Mouse (Mus musculus): ENCODE data around the gene Cep170. TPM values are rescaled to one million over a fixed set of nuclear protein-coding genes. Genes with fewer than 3 reads are reported as not detected.

The Cep170 gene
- polyA plus RNA-seq, 1 experiment, result 62.2 TPM

DNA sequence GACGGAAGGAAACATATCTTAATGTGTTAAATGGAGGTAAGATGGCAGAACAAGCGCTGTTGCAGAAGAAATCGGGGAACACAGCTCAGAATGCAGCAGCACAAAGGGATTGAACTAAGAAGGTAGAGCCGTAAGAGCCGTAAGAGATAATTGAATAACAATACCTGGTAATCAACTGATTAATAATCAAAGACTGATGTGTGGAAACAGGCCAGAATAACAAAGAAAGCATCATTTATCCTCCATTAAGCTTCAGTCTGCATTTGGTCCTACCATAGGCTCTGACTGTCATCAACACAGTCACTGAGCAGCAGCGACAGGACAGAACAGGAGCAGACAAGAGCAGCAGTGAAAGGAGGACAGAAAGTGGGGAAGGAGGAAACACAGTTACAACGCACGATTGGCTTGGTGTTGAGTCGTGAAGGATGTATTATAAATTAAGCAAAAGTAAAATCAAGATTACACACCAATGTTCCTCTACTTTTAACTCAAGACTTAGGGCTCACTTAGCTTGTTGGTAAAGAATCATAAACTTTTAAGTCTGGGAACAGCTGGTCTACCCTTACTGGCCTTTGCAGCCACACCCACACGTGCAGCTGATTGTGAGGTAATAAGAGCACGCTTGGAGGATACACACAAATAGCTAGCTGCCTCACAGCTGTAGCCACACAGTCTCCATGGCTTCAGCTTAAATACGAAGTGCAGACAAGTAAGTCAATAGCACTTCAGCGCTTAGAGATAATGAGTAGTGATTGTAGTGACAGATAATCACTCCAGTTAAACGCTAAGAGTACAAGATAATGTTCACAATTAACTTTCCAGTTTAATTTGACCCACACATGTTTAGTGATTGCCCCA lies 59.8 kb downstream of the Cep170 start:
- TF ChIP-seq POLR2A (IDR thresholded peaks at IDR 0.05; ENCODE audit: control insufficient read depth, low read depth, low read length), result peak; percentile 26; the same call in 1 of the 2 replicates
- no peak for TF ChIP-seq CTCF (IDR thresholded peaks at IDR 0.05; ENCODE audit: control insufficient read depth, insufficient read depth, insufficient replicate concordance, low read depth, low read length)
- peaks cover 9% of the 10 kb centered on the region for H3K36me3 ChIP-seq (ENCODE audit: control insufficient read depth, insufficient read depth, low read length)
- no peaks in the 10 kb centered on the region for H3K4me1 ChIP-seq (ENCODE audit: control insufficient read depth, insufficient read depth, low read length)

GRCm38 (mm10) chr1:176749708-176750107 lies 64.2 kb downstream of the Cep170 start:
- Histone ChIP-seq H3K27me3 (ENCODE audit: control insufficient read depth, insufficient read depth, low read length) (no peaks in the 10 kb centered on the region), H3K27ac (ENCODE audit: control insufficient read depth, insufficient read depth, low read depth, low read length) (no peak overlapping the region), H3K4me1 (ENCODE audit: control insufficient read depth, insufficient read depth, low read length) (no peaks in the 10 kb centered on the region), H3K36me3 (ENCODE audit: control insufficient read depth, insufficient read depth, low read length) (peaks cover 2% of the 10 kb centered on the region), H3K4me3 (ENCODE audit: control insufficient read depth, low read depth, low read length) (no peak overlapping the region)
- TF ChIP-seq CTCF (IDR thresholded peaks at IDR 0.05; ENCODE audit: control insufficient read depth, insufficient read depth, insufficient replicate concordance, low read depth, low read length) (no peak), POLR2A (IDR thresholded peaks at IDR 0.05; ENCODE audit: control insufficient read depth, low read depth, low read length) (no peak)

More for the DNA sequence above, 59.8 kb downstream of the Cep170 start:
- peak overlapping the region; percentile 18; the same call in 1 of the 2 replicates for H3K27ac ChIP-seq (ENCODE audit: control insufficient read depth, insufficient read depth, low read depth, low read length)
- H3K27me3 ChIP-seq (ENCODE audit: control insufficient read depth, insufficient read depth, low read length), result no peaks in the 10 kb centered on the region
- H3K4me3 ChIP-seq (ENCODE audit: control insufficient read depth, low read depth, low read length), result peak overlapping the region; percentile 77

- peaks cover 1% of the 10 kb centered on the region; the same call in 1 of the 2 replicates for H3K36me3 ChIP-seq (ENCODE audit: control insufficient read depth, insufficient read depth, low read length)
- TF ChIP-seq POLR2A (IDR thresholded peaks at IDR 0.05; ENCODE audit: control insufficient read depth, low read depth, low read length), result no peak
- TF ChIP-seq CTCF (IDR thresholded peaks at IDR 0.05; ENCODE audit: control insufficient read depth, insufficient read depth, insufficient replicate concordance, low read depth, low read length), result no peak
Observed at GRCm38 (mm10) chr1:176732834-176733233, 81.0 kb downstream of the Cep170 start.

GRCm38 (mm10) chr1:176730528-176730927 lies 83.3 kb downstream of the Cep170 start:
- no peak for TF ChIP-seq CTCF (IDR thresholded peaks at IDR 0.05; ENCODE audit: control insufficient read depth, insufficient read depth, insufficient replicate concordance, low read depth, low read length)
- no peak for TF ChIP-seq POLR2A (IDR thresholded peaks at IDR 0.05; ENCODE audit: control insufficient read depth, low read depth, low read length)
- peaks cover under 1% of the 10 kb centered on the region; the same call in 1 of the 2 replicates for H3K36me3 ChIP-seq (ENCODE audit: control insufficient read depth, insufficient read depth, low read length)
- no peak overlapping the region for H3K27ac ChIP-seq (ENCODE audit: control insufficient read depth, insufficient read depth, low read depth, low read length)
- H3K4me1 ChIP-seq (ENCODE audit: control insufficient read depth, insufficient read depth, low read length), result no peaks in the 10 kb centered on the region
- no peaks in the 10 kb centered on the region for H3K27me3 ChIP-seq (ENCODE audit: control insufficient read depth, insufficient read depth, low read length)
- H3K4me3 ChIP-seq (ENCODE audit: control insufficient read depth, low read depth, low read length), result no peak overlapping the region

More at GRCm38 (mm10) chr1:176732834-176733233, 81.0 kb downstream of the Cep170 start:
- H3K4me3 ChIP-seq (ENCODE audit: control insufficient read depth, low read depth, low read length), result no peak overlapping the region
- H3K4me1 ChIP-seq (ENCODE audit: control insufficient read depth, insufficient read depth, low read length), result no peaks in the 10 kb centered on the region
- no peak overlapping the region for H3K27ac ChIP-seq (ENCODE audit: control insufficient read depth, insufficient read depth, low read depth, low read length)
- H3K27me3 ChIP-seq (ENCODE audit: control insufficient read depth, insufficient read depth, low read length), result no peaks in the 10 kb centered on the region

DNA sequence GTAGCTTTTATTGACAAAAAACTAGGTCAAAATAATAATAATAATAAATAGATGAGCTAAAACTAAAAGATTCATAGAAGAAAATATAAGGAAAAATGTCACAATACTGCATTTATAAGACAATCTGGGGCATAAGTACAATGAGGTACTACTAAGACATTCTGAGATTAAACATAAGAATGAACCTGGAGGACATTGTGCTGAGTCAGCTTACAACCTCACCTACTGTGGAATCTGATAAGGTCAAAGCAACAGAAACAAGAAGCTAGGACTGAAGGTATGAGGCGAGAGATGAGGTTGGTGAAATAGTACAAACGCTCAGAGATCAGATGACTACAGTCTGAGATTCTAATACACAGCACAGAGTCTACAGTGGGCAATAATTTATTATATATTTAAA lies 86.5 kb downstream of the Cep170 start:
- H3K4me1 ChIP-seq (ENCODE audit: control insufficient read depth, insufficient read depth, low read length), result peaks cover 4% of the 10 kb centered on the region; the same call in 1 of the 2 replicates
- no peak overlapping the region for H3K27ac ChIP-seq (ENCODE audit: control insufficient read depth, insufficient read depth, low read depth, low read length)
- H3K4me3 ChIP-seq (ENCODE audit: control insufficient read depth, low read depth, low read length), result no peak overlapping the region
- no peaks in the 10 kb centered on the region for H3K27me3 ChIP-seq (ENCODE audit: control insufficient read depth, insufficient read depth, low read length)
- TF ChIP-seq CTCF (IDR thresholded peaks at IDR 0.05; ENCODE audit: control insufficient read depth, insufficient read depth, insufficient replicate concordance, low read depth, low read length) (no peak), POLR2A (IDR thresholded peaks at IDR 0.05; ENCODE audit: control insufficient read depth, low read depth, low read length) (no peak)
- no peaks in the 10 kb centered on the region for H3K36me3 ChIP-seq (ENCODE audit: control insufficient read depth, insufficient read depth, low read length)

- H3K27ac ChIP-seq (ENCODE audit: control insufficient read depth, insufficient read depth, low read depth, low read length), result no peak overlapping the region
- no peaks in the 10 kb centered on the region for H3K27me3 ChIP-seq (ENCODE audit: control insufficient read depth, insufficient read depth, low read length)
- H3K4me1 ChIP-seq (ENCODE audit: control insufficient read depth, insufficient read depth, low read length), result peaks cover 4% of the 10 kb centered on the region; the same call in 1 of the 2 replicates
- TF ChIP-seq POLR2A (IDR thresholded peaks at IDR 0.05; ENCODE audit: control insufficient read depth, low read depth, low read length) (no peak), CTCF (IDR thresholded peaks at IDR 0.05; ENCODE audit: control insufficient read depth, insufficient read depth, insufficient replicate concordance, low read depth, low read length) (no peak)
- peak overlapping the region; percentile 53 for H3K4me3 ChIP-seq (ENCODE audit: control insufficient read depth, low read depth, low read length)
- H3K36me3 ChIP-seq (ENCODE audit: control insufficient read depth, insufficient read depth, low read length), result no peaks in the 10 kb centered on the region
Observed at GRCm38 (mm10) chr1:176724771-176725170, 89.1 kb downstream of the Cep170 start.

All from testis, adult 2 months (tissue).